Mouse (Mus musculus) kidney, embryonic 16.5 days (tissue): ENCODE measurements at regions not wholly inside any gene's neighbourhood (a gene's known extent, or its start where the extent isn't known, plus 50 kb on each side); places are given as distances from the start of the nearest gene placed in this dataset.

ENCODE experiments used
- ATAC-seq: fragments of 200-750 bp; cut with Nextera tagmentation; 2 replicates; pipeline ENCODE4 v1.8.0; 2017; ENCODE audit warnings: moderate TSS enrichment; ENCODE audit not compliant: low FRiP score, low TSS enrichment
- H3K27ac ChIP-seq: fragments of 300-500 bp; sonication (generic); 2 replicates; pipeline ENCODE4 v1.5.1; 2014; ENCODE audit warnings: low read length
- H3K27me3 ChIP-seq: fragments of 300-500 bp; sonication (generic); 2 replicates; pipeline ENCODE4 v1.6.1; 2014; ENCODE audit warnings: low read length, control low read depth, mixed read lengths; ENCODE audit not compliant: insufficient read depth
- H3K36me3 ChIP-seq: fragments of 300-500 bp; sonication (generic); 2 replicates; pipeline ENCODE4 v1.6.1; 2014; ENCODE audit warnings: low read length, control low read depth, mixed read lengths; ENCODE audit not compliant: insufficient read depth
- H3K4me1 ChIP-seq: fragments of 300-500 bp; sonication (generic); 2 replicates; pipeline ENCODE4 v1.6.1; 2014; ENCODE audit warnings: low read length, control low read depth, mixed read lengths; ENCODE audit not compliant: insufficient read depth
- H3K4me2 ChIP-seq: fragments of 300-500 bp; sonication (generic); replicated peaks from 2 replicates; pipeline ENCODE4 v1.6.1; 2014; ENCODE audit warnings: low read depth, low read length
- H3K4me3 ChIP-seq: fragments of 300-500 bp; sonication (generic); 2 replicates; pipeline ENCODE4 v1.5.1; 2014; ENCODE audit warnings: mild to moderate bottlenecking, low read length
- H3K9ac ChIP-seq: fragments of 300-500 bp; sonication (generic); replicated peaks from 2 replicates; pipeline ENCODE4 v1.6.1; 2014; ENCODE audit warnings: low read length
- H3K9me3 ChIP-seq: fragments of 300-500 bp; sonication (generic); 2 replicates; pipeline ENCODE4 v1.6.1; 2016; ENCODE audit warnings: low read length, control low read depth
- WGBS: fragments of 180-500 bp; shearing (Covaris S2); extraction: QIAGEN DNeasy Blood & Tissue Kit; methylation state at CpG from one replicate; pipeline ENCODE4 v1.1.7; 2014; 5-methylcytosine and 5-hydroxymethylcytosine counted together

DNA sequence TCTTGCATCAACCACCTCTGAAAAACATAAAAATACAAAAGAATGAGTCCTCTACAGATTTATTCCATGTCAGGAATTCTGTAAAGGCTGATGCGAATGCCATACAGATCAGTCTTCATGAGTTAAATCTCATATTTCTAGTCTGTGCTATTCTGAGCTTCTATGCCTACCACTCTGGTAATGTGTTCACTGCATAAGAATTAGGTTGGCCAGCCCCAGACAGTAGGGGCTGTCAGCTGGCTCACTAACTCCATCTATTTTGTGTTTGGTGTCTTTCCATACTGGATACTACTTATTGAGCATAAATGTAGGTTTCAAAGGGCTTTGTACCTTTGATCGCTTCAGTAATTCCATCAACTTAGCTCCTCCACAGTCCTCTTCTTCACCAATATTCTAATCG lies 121.2 kb upstream of the Zwint start:
- no peaks in the 10 kb centered on the region for H3K36me3 ChIP-seq
- H3K9ac ChIP-seq, result no peak overlapping the region
- H3K4me1 ChIP-seq, result no peaks in the 10 kb centered on the region
- H3K27me3 ChIP-seq, result no peaks in the 10 kb centered on the region
- no peak for ATAC-seq
- no peak overlapping the region for H3K4me3 ChIP-seq
- no peaks in the 10 kb centered on the region for H3K9me3 ChIP-seq
- no peak overlapping the region for H3K4me2 ChIP-seq
- WGBS, result 86% methylated on average over 3 of the region's 3 CpGs
- no peak overlapping the region for H3K27ac ChIP-seq

DNA sequence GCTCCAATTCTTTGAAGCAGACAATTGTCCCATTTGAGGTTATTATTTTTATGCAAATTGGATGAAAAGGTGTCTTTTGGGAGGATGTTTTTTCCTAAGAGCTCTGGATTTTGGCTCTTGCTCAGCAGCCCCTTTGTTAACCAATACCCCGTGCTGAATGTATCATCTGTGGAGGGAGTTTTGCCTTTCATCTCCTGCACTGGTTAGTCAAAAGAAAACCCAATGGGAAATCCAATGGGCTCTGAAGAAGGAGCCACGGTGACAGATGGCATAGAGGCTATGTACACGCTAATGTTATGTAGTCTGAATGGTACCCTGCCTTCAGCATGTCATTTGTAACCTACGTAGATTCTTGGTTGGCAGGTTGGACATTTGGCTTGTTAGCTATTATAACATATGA lies 120.8 kb upstream of the Zwint start:
- H3K36me3 ChIP-seq, result no peaks in the 10 kb centered on the region
- H3K27ac ChIP-seq, result no peak overlapping the region
- ATAC-seq, result no peak
- no peak overlapping the region for H3K4me2 ChIP-seq
- no peaks in the 10 kb centered on the region for H3K9me3 ChIP-seq
- WGBS, result 91% methylated on average over 4 of the region's 4 CpGs
- H3K4me1 ChIP-seq, result no peaks in the 10 kb centered on the region
- no peak overlapping the region for H3K4me3 ChIP-seq
- no peaks in the 10 kb centered on the region for H3K27me3 ChIP-seq
- no peak overlapping the region for H3K9ac ChIP-seq

DNA sequence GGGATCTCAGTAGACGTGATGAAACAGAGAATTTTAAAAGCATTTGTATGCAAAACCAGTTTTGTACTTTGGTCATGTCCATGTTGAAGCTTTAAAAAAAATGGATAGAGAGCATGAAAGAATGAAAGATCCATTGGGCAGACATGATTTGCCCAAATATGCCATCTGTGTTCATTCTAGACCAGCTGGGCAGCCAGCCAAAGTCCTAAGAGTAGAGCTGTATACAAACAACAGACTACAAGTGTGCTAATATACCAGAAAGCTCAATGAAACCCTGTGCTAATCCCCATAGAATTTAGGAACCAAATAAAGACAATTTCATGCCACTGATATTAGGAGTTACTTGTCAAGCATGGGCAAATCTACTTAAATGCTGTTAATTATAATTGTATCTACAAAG lies 105.1 kb upstream of the Zwint start:
- ATAC-seq, result no peak
- no peaks in the 10 kb centered on the region for H3K36me3 ChIP-seq
- H3K27me3 ChIP-seq, result no peaks in the 10 kb centered on the region
- no peak overlapping the region for H3K27ac ChIP-seq
- no peak overlapping the region for H3K4me3 ChIP-seq
- no peaks in the 10 kb centered on the region for H3K4me1 ChIP-seq
- H3K9ac ChIP-seq, result no peak overlapping the region
- no peaks in the 10 kb centered on the region for H3K9me3 ChIP-seq
- H3K4me2 ChIP-seq, result no peak overlapping the region
- WGBS, result 85% methylated on average over 1 of the region's 1 CpGs

DNA sequence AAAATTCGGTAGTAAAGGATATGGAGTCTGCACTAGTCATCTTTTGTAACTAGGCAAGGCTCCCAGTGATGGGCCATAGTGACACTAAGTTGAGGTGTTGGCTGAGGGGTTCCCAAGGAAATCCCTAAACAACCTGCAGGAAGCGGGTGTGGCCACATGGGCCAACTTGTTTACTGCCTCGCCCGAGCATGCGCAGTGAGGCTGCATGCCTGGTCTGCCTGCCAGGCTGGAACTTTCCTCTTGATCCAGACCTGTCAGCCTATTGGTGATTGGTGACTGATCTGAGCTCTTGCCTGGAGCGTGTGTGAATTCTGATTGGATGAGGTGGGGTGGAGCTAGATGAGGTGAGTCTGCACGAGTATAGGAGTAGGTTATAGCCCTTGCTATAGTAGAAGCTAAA lies 103.1 kb upstream of the Zwint start:
- no peak overlapping the region for H3K9ac ChIP-seq
- 71% methylated on average over 7 of the region's 7 CpGs for WGBS
- no peak for ATAC-seq
- no peak overlapping the region for H3K27ac ChIP-seq
- no peak overlapping the region for H3K4me2 ChIP-seq
- H3K4me3 ChIP-seq, result no peak overlapping the region
- H3K4me1 ChIP-seq, result no peaks in the 10 kb centered on the region
- no peaks in the 10 kb centered on the region for H3K36me3 ChIP-seq
- H3K27me3 ChIP-seq, result no peaks in the 10 kb centered on the region
- no peaks in the 10 kb centered on the region for H3K9me3 ChIP-seq

DNA sequence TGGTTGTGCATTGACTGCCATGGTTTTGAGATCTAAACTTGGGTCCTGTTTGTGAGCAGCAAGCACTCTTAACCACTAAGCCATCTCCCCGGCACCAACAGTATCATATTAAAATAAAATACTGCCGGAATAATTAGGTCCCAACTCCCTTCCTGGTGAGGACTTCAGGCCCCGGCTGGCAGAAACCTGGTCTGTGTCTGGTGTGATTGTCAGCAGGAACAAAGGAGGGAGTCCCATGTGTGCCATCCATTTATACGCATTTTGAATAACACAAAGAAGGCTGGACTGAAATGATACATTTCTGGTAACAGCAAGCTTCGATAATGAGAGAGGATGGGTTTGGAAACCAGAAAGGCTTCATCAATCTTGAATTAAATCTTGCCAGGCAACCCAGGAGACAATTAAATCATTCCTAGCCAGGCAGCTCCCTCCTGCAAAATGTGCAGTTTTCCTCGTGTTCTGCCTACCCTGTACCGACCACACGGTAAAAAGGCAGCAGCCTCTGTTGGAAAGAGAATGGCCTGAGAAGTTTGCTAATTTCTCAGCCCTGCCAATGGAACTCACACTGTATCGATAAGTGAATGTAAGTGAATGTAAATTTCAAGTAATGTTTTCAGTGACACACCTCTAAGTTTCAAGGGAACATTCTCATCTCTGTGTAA lies 80.5 kb upstream of the Zwint start:
- Histone ChIP-seq H3K36me3 (no peaks in the 10 kb centered on the region), H3K27me3 (no peaks in the 10 kb centered on the region), H3K27ac (no peak overlapping the region), H3K9ac (no peak overlapping the region), H3K9me3 (no peaks in the 10 kb centered on the region), H3K4me1 (no peaks in the 10 kb centered on the region), H3K4me3 (no peak overlapping the region), H3K4me2 (no peak overlapping the region)
- ATAC-seq, result no peak
- 59% methylated on average over 9 of the region's 9 CpGs for WGBS

DNA sequence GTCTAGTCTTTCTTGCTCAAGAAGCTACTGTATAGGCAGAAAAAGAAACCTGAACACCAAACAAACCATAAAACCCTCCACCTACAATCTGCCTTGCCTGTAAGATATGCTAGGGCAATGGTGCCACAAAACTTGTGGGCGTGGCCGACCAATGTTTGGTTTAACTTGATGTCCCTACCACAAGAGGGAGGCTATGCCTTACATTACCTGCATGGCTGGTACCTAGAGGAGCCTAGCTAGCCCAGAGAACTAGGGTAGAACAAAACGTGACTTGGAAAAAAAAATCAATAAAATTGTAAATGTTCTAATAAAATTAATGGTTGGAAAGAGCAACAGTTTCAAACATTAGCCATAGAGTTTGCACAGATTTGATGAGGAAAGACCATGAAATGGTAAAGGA lies 76.9 kb upstream of the Zwint start:
- Histone ChIP-seq H3K4me2 (no peak overlapping the region), H3K36me3 (no peaks in the 10 kb centered on the region), H3K9me3 (no peaks in the 10 kb centered on the region), H3K4me3 (no peak overlapping the region), H3K27ac (no peak overlapping the region), H3K9ac (no peak overlapping the region), H3K4me1 (no peaks in the 10 kb centered on the region), H3K27me3 (no peaks in the 10 kb centered on the region)
- WGBS, result 81% methylated on average over 3 of the region's 3 CpGs
- ATAC-seq, result no peak

DNA sequence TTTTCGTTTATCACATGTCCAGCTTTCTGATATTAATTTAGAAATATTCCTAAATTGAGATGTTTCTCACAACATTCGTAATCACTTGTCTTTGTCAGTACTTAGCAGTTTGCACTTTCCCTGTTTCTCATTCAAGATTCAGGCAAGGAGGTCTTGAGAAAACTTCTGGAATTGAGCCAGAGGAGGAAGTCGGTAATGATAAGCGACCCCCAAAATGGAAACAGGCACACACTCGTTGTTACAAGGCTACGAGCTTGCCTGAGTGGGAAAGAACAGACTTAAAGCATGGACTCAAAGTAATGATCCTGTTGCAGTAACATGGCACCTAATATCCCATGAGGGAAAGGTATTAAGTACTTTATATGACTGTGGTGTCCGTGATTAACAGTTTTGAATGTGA lies 76.1 kb upstream of the Zwint start:
- WGBS, result 57% methylated on average over 7 of the region's 7 CpGs
- Histone ChIP-seq H3K4me1 (no peaks in the 10 kb centered on the region), H3K9ac (no peak overlapping the region), H3K4me3 (no peak overlapping the region), H3K27me3 (no peaks in the 10 kb centered on the region), H3K27ac (no peak overlapping the region), H3K9me3 (no peaks in the 10 kb centered on the region), H3K4me2 (no peak overlapping the region), H3K36me3 (no peaks in the 10 kb centered on the region)
- no peak for ATAC-seq

DNA sequence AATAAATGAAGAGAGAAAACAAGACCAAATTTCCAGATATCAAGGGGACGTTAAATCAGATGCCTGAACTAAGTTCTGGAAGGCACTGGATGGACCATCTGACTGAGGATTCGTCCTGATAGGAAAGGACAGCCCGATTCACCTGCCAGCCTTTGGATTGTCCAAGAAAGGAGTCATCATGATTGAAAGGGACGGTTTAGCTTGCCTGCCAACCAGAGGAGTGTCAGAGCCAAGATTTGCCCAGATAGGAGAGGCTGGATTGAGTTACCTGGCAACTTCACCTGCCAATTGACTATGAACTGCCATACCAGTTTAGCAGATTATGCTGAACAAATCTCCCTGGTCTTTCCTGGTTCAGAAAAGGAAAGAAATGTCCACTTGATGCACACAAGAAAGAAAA lies 73.3 kb upstream of the Zwint start:
- 92% methylated on average over 4 of the region's 4 CpGs for WGBS
- H3K4me1 ChIP-seq, result no peaks in the 10 kb centered on the region
- no peak overlapping the region for H3K4me3 ChIP-seq
- no peak overlapping the region for H3K9ac ChIP-seq
- no peak overlapping the region for H3K27ac ChIP-seq
- no peak overlapping the region for H3K4me2 ChIP-seq
- no peaks in the 10 kb centered on the region for H3K27me3 ChIP-seq
- ATAC-seq, result no peak
- no peaks in the 10 kb centered on the region for H3K9me3 ChIP-seq
- no peaks in the 10 kb centered on the region for H3K36me3 ChIP-seq

DNA sequence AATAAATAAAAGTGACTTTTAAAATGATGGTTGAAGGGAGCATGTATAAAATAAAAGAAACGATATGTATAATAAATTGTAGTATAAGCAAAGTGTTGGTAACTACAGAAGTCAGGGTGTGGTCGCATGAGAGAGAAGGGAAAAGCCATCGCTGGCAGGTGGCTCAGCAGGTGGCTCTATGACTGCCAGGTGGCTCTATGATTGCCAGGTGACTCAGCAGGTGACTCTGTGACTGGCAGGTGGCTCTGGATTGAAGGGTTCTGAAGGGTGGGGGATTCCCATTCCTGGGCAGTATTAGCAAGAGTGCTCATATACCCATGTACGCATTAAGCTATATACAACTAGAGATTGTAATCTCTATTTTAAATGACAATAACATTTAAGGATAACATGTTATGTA lies 66.1 kb upstream of the Zwint start:
- H3K27ac ChIP-seq, result no peak overlapping the region
- no peak for ATAC-seq
- no peaks in the 10 kb centered on the region for H3K27me3 ChIP-seq
- H3K36me3 ChIP-seq, result no peaks in the 10 kb centered on the region
- H3K4me3 ChIP-seq, result no peak overlapping the region
- WGBS, result 79% methylated on average over 4 of the region's 4 CpGs
- H3K4me2 ChIP-seq, result no peak overlapping the region
- H3K9ac ChIP-seq, result no peak overlapping the region
- no peaks in the 10 kb centered on the region for H3K4me1 ChIP-seq
- H3K9me3 ChIP-seq, result no peaks in the 10 kb centered on the region

DNA sequence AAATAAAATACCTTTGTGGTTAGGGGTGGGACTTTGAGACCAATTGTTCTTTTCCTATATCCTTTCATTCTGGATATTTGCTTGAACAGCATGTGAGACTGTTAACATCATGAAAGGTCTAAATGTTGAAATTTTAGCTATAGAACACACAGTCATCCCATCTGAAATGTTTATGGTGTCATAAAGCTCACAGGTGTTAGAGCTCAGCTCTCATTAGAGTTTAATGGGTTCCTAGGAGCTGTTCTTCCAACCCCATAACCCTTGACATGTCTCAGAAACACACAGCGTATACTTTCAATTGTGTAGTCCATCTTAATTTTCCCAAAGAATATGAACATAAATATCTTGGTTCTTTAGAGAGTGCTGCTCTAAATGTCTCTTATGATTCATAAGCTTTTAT lies 61.6 kb upstream of the Zwint start:
- no peaks in the 10 kb centered on the region for H3K4me1 ChIP-seq
- no peaks in the 10 kb centered on the region for H3K36me3 ChIP-seq
- 50% methylated on average over 1 of the region's 1 CpGs for WGBS
- no peak overlapping the region for H3K27ac ChIP-seq
- ATAC-seq, result no peak
- H3K4me2 ChIP-seq, result no peak overlapping the region
- no peak overlapping the region for H3K4me3 ChIP-seq
- H3K27me3 ChIP-seq, result no peaks in the 10 kb centered on the region
- H3K9ac ChIP-seq, result no peak overlapping the region
- no peaks in the 10 kb centered on the region for H3K9me3 ChIP-seq
